Mouse (Mus musculus) intestine, embryonic 14.5 days (tissue): ENCODE data around the gene Plau. TPM values are rescaled to one million over a fixed set of nuclear protein-coding genes. Genes with fewer than 3 reads are reported as not detected.

Experiments
- ATAC-seq: fragments of 200-750 bp; cut with Nextera tagmentation; replicated peaks from 2 replicates; pipeline ENCODE4 v1.8.0; 2017; ENCODE audit warnings: low read depth, moderate number of reproducible peaks, moderate TSS enrichment, moderate library complexity; ENCODE audit not compliant: low FRiP score, low TSS enrichment
- DNase-seq: peaks from one replicate; pipeline ENCODE4 v3.0.0-alpha.2; 2018; ENCODE audit warnings: low spot score
- H3K27ac ChIP-seq: fragments of 300-500 bp; sonication (generic); 2 replicates; pipeline ENCODE4 v1.5.1; 2014; ENCODE audit warnings: low read depth, mild to moderate bottlenecking, control low read depth
- H3K27me3 ChIP-seq: fragments of 300-500 bp; sonication (generic); replicated peaks from 2 replicates; pipeline ENCODE4 v1.6.1; 2014; ENCODE audit warnings: low read length, control low read depth; ENCODE audit not compliant: control insufficient read depth, insufficient read depth
- H3K36me3 ChIP-seq: fragments of 300-500 bp; sonication (generic); 2 replicates; pipeline ENCODE4 v1.6.1; 2014; ENCODE audit warnings: low read length, control low read depth; ENCODE audit not compliant: control insufficient read depth, insufficient read depth
- H3K4me1 ChIP-seq: fragments of 300-500 bp; sonication (generic); replicated peaks from 2 replicates; pipeline ENCODE4 v1.6.1; 2014; ENCODE audit warnings: low read length, control low read depth, mixed read lengths; ENCODE audit not compliant: control insufficient read depth, insufficient read depth
- H3K4me2 ChIP-seq: fragments of 300-500 bp; sonication (generic); 2 replicates; pipeline ENCODE4 v1.6.1; 2014; ENCODE audit warnings: low read length
- H3K4me3 ChIP-seq: fragments of 300-500 bp; sonication (generic); 2 replicates; pipeline ENCODE4 v1.5.1; 2014; ENCODE audit warnings: low read depth, low read length, control low read depth, mixed read lengths
- H3K9ac ChIP-seq: fragments of 300-500 bp; sonication (generic); 2 replicates; pipeline ENCODE4 v1.6.1; 2014; ENCODE audit warnings: mild to moderate bottlenecking, low read length
- H3K9me3 ChIP-seq: fragments of 300-500 bp; sonication (generic); 2 replicates; pipeline ENCODE4 v1.6.1; 2016; ENCODE audit warnings: low read length, control low read depth; ENCODE audit not compliant: control insufficient read depth
- WGBS: fragments of 180-500 bp; shearing (Covaris S2); extraction: QIAGEN DNeasy Blood & Tissue Kit; methylation state at CpG from one replicate; pipeline ENCODE4 v1.1.7; 2014; 5-methylcytosine and 5-hydroxymethylcytosine counted together
- polyA plus RNA-seq: library from polyadenylated mRNA; unstranded; fragments of >200 nt; fragmentation: Nextera tagmentation; extraction: Ambion mirVana; gene quantifications from 2 replicates; pipeline ENCODE4 v1.2.1, GENCODE M21; 2014

Plau gene
- polyA plus RNA-seq, 1 experiment from 2014 or later = 1.3 TPM

GRCm38 (mm10) chr14:20831915-20832314 is 4.5 kb upstream of the Plau start:
- ATAC-seq = no peak
- 88% methylated on average over 1 of the region's 1 CpGs for WGBS
- no peaks in the 10 kb centered on the region for H3K9me3 ChIP-seq
- H3K4me3 ChIP-seq = no peak overlapping the region
- H3K9ac ChIP-seq = no peak overlapping the region
- H3K27ac ChIP-seq = no peak overlapping the region
- peaks cover 10% of the 10 kb centered on the region; the same call in 1 of the 2 replicates for H3K4me1 ChIP-seq
- H3K36me3 ChIP-seq = no peaks in the 10 kb centered on the region
- no peak for DNase-seq
- H3K4me2 ChIP-seq = no peak overlapping the region
- H3K27me3 ChIP-seq = no peaks in the 10 kb centered on the region

- Histone ChIP-seq H3K4me1 (peaks cover 10% of the 10 kb centered on the region; the same call in 1 of the 2 replicates), H3K9ac (no peak overlapping the region), H3K27me3 (no peaks in the 10 kb centered on the region), H3K36me3 (no peaks in the 10 kb centered on the region), H3K4me3 (no peak overlapping the region), H3K27ac (no peak overlapping the region), H3K4me2 (no peak overlapping the region), H3K9me3 (no peaks in the 10 kb centered on the region)
- ATAC-seq = no peak
- 90% methylated on average over 4 of the region's 4 CpGs for WGBS
- DNase-seq = no peak
These were observed 2.9 kb upstream of the Plau start for GRCm38 (mm10) chr14:20833525-20833924.

- Histone ChIP-seq H3K9ac (no peak overlapping the region), H3K4me1 (peaks cover 10% of the 10 kb centered on the region; the same call in 1 of the 2 replicates), H3K27ac (no peak overlapping the region), H3K27me3 (no peaks in the 10 kb centered on the region), H3K9me3 (no peaks in the 10 kb centered on the region), H3K4me3 (no peak overlapping the region), H3K36me3 (no peaks in the 10 kb centered on the region), H3K4me2 (no peak overlapping the region)
- DNase-seq = no peak
- ATAC-seq = no peak
- 32% methylated on average over 7 of the region's 7 CpGs for WGBS
These were observed 2.3 kb upstream of the Plau start for GRCm38 (mm10) chr14:20834136-20834535.

GRCm38 (mm10) chr14:20836905-20837376 is 481 bp downstream of the Plau start:
- DNase-seq (no peak), ATAC-seq (no peak; the same call in 1 of the 2 replicates)
- Histone ChIP-seq H3K4me1 (peaks cover 10% of the 10 kb centered on the region; the same call in 1 of the 2 replicates), H3K9me3 (no peaks in the 10 kb centered on the region), H3K27ac (no peak overlapping the region; the same call in 1 of the 2 replicates), H3K36me3 (no peaks in the 10 kb centered on the region), H3K4me2 (peak overlapping the region; percentile 96), H3K27me3 (no peaks in the 10 kb centered on the region), H3K4me3 (peak overlapping the region; percentile 43), H3K9ac (peak overlapping the region; percentile 48)
- 7% methylated on average over 10 of the region's 10 CpGs for WGBS

- H3K4me2 ChIP-seq = no peak overlapping the region; the same call in 1 of the 2 replicates
- DNase-seq (no peak), ATAC-seq (no peak)
- H3K9ac ChIP-seq = no peak overlapping the region
- no peak overlapping the region for H3K27ac ChIP-seq
- H3K27me3 ChIP-seq = no peaks in the 10 kb centered on the region
- WGBS = 70% methylated on average over 7 of the region's 7 CpGs
- H3K9me3 ChIP-seq = no peaks in the 10 kb centered on the region
- H3K4me3 ChIP-seq = no peak overlapping the region
- H3K36me3 ChIP-seq = no peaks in the 10 kb centered on the region
- peaks cover 10% of the 10 kb centered on the region; the same call in 1 of the 2 replicates for H3K4me1 ChIP-seq
These were observed 1.2 kb downstream of the Plau start for GRCm38 (mm10) chr14:20837681-20838080.

GRCm38 (mm10) chr14:20841526-20841925 is 5.1 kb downstream of the Plau start:
- WGBS = 89% methylated on average over 2 of the region's 2 CpGs
- H3K27me3 ChIP-seq = no peaks in the 10 kb centered on the region
- no peaks in the 10 kb centered on the region for H3K36me3 ChIP-seq
- H3K4me3 ChIP-seq = no peak overlapping the region
- no peak overlapping the region for H3K27ac ChIP-seq
- H3K9me3 ChIP-seq = no peaks in the 10 kb centered on the region
- no peak overlapping the region for H3K9ac ChIP-seq
- DNase-seq (no peak), ATAC-seq (no peak)
- no peaks in the 10 kb centered on the region for H3K4me1 ChIP-seq
- H3K4me2 ChIP-seq = no peak overlapping the region

GRCm38 (mm10) chr14:20842629-20843028 is 6.2 kb downstream of the Plau start:
- DNase-seq (no peak), ATAC-seq (no peak)
- no peak overlapping the region for H3K4me3 ChIP-seq
- H3K4me1 ChIP-seq = no peaks in the 10 kb centered on the region
- 74% methylated on average over 3 of the region's 3 CpGs for WGBS
- no peak overlapping the region for H3K4me2 ChIP-seq
- no peaks in the 10 kb centered on the region for H3K27me3 ChIP-seq
- no peak overlapping the region for H3K9ac ChIP-seq
- no peak overlapping the region for H3K27ac ChIP-seq
- no peaks in the 10 kb centered on the region for H3K36me3 ChIP-seq
- H3K9me3 ChIP-seq = no peaks in the 10 kb centered on the region

- no peak overlapping the region for H3K4me3 ChIP-seq
- H3K27ac ChIP-seq = no peak overlapping the region
- 92% methylated on average over 6 of the region's 6 CpGs for WGBS
- H3K27me3 ChIP-seq = no peaks in the 10 kb centered on the region
- no peak for DNase-seq
- no peaks in the 10 kb centered on the region for H3K4me1 ChIP-seq
- no peaks in the 10 kb centered on the region for H3K36me3 ChIP-seq
- no peak overlapping the region for H3K4me2 ChIP-seq
- no peaks in the 10 kb centered on the region for H3K9me3 ChIP-seq
- H3K9ac ChIP-seq = no peak overlapping the region
- ATAC-seq = no peak
These were observed 7.7 kb downstream of the Plau start for GRCm38 (mm10) chr14:20844126-20844525.
